Mouse (Mus musculus): ENCODE results near the gene Emx1. TPM values are rescaled to one million over a fixed set of nuclear protein-coding genes. Genes with fewer than 3 reads are reported as not detected.

The Emx1 gene
- polyA plus RNA-seq, 1 experiment from 2014 or later = not detected

DNA sequence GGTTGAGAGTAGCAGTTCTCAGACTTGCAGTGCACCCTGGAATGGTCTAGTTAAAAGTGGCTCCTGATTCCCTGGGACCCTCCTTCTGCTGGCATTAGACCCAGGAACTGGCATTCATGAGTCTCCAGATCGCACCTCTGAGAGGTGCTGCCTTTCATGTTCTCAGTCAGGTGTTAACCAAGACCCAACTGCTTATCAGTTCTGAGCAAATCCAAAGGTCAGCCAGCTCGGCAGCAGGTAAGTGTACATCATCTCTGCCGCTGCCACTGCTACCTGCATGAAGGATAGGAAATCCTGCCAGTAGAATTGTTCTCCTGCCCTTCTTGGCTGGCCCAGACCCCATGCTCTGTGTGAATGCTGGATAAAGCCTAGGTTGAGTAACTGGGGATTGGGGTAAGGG is 43.5 kb downstream of the Emx1 start:
- no peak for DNase-seq (ENCODE audit: low spot score)
- no peak for ATAC-seq (ENCODE audit: low FRiP score)
- Histone ChIP-seq H3K36me3 (ENCODE audit: control insufficient read depth, insufficient read depth, low read length) (no peaks in the 10 kb centered on the region), H3K27me3 (ENCODE audit: control insufficient read depth, insufficient read depth, low read length) (no peaks in the 10 kb centered on the region), H3K4me2 (replicated peaks; ENCODE audit: low read depth, low read length) (no peak overlapping the region), H3K27ac (ENCODE audit: low read depth, low read length) (no peak overlapping the region), H3K4me1 (replicated peaks; ENCODE audit: control insufficient read depth, insufficient read depth, low read length) (0 out of 2 replicates have a peak, but pooled peaks cover 5% of the 10 kb centered on the region), H3K9ac (ENCODE audit: low read depth, low read length) (no peak overlapping the region), H3K4me3 (ENCODE audit: low read depth, low read length) (no peak overlapping the region), H3K9me3 (ENCODE audit: control insufficient read depth, low read length) (no peaks in the 10 kb centered on the region)
- 78% methylated on average over 3 of the region's 3 CpGs for WGBS

DNA sequence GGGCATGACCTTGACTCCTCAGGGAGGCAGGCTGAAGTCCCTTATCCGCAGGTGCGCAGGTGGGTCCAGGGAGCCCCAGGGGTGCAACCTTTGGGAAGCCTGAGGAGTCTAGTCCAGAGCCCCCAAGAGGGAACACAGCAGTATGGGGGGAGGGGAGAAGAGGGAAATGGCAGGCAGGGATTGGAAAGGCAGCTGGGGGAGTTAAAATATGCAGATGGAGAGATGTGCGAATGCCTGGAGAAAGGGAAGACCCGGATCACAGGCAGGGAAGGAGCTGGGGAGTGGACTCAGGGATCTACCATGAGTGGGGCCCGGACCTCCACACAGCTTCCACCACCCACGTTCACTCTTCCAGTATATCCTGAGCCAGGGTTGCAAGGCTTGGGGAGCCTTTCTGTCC is 44.2 kb downstream of the Emx1 start:
- Histone ChIP-seq H3K9ac (ENCODE audit: low read depth, low read length) (no peak overlapping the region), H3K4me3 (ENCODE audit: low read depth, low read length) (no peak overlapping the region), H3K9me3 (ENCODE audit: control insufficient read depth, low read length) (no peaks in the 10 kb centered on the region), H3K4me1 (replicated peaks; ENCODE audit: control insufficient read depth, insufficient read depth, low read length) (0 out of 2 replicates have a peak, but pooled peaks cover 5% of the 10 kb centered on the region), H3K27ac (ENCODE audit: low read depth, low read length) (no peak overlapping the region), H3K36me3 (ENCODE audit: control insufficient read depth, insufficient read depth, low read length) (no peaks in the 10 kb centered on the region), H3K4me2 (replicated peaks; ENCODE audit: low read depth, low read length) (no peak overlapping the region), H3K27me3 (ENCODE audit: control insufficient read depth, insufficient read depth, low read length) (no peaks in the 10 kb centered on the region)
- peak; percentile 30 for DNase-seq (ENCODE audit: low spot score)
- 0 out of 2 replicates have a peak, but pooled peaks have one; percentile 23 for ATAC-seq (ENCODE audit: low FRiP score)
- WGBS = 28% methylated on average over 6 of the region's 6 CpGs

DNA sequence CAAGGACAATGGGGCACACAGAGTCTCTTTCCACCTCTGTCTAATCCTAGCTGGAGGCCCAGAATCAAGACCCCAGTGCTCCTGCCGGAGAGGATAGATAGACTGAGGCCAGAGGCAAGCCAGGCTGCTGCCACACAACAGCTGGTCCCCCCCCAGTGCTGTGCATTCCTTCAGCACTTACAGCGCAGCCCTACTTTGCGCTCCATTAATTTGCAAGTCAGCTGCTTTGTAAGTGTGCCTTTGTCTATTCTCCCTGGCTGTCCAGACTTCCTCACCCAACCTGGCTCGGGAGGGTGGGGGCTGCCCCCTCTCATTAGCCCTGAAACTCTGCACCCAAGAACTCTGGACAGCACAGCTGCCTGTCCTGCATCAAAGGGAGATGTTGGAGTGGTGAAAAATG is 44.8 kb downstream of the Emx1 start:
- Histone ChIP-seq H3K9me3 (ENCODE audit: control insufficient read depth, low read length) (no peaks in the 10 kb centered on the region), H3K9ac (ENCODE audit: low read depth, low read length) (no peak overlapping the region), H3K4me3 (ENCODE audit: low read depth, low read length) (no peak overlapping the region), H3K4me1 (replicated peaks; ENCODE audit: control insufficient read depth, insufficient read depth, low read length) (0 out of 2 replicates have a peak, but pooled peaks cover 5% of the 10 kb centered on the region), H3K36me3 (ENCODE audit: control insufficient read depth, insufficient read depth, low read length) (no peaks in the 10 kb centered on the region), H3K4me2 (replicated peaks; ENCODE audit: low read depth, low read length) (no peak overlapping the region), H3K27me3 (ENCODE audit: control insufficient read depth, insufficient read depth, low read length) (no peaks in the 10 kb centered on the region), H3K27ac (ENCODE audit: low read depth, low read length) (no peak overlapping the region)
- no peak for ATAC-seq (ENCODE audit: low FRiP score)
- no peak for DNase-seq (ENCODE audit: low spot score)
- 12% methylated on average over 4 of the region's 4 CpGs for WGBS

DNA sequence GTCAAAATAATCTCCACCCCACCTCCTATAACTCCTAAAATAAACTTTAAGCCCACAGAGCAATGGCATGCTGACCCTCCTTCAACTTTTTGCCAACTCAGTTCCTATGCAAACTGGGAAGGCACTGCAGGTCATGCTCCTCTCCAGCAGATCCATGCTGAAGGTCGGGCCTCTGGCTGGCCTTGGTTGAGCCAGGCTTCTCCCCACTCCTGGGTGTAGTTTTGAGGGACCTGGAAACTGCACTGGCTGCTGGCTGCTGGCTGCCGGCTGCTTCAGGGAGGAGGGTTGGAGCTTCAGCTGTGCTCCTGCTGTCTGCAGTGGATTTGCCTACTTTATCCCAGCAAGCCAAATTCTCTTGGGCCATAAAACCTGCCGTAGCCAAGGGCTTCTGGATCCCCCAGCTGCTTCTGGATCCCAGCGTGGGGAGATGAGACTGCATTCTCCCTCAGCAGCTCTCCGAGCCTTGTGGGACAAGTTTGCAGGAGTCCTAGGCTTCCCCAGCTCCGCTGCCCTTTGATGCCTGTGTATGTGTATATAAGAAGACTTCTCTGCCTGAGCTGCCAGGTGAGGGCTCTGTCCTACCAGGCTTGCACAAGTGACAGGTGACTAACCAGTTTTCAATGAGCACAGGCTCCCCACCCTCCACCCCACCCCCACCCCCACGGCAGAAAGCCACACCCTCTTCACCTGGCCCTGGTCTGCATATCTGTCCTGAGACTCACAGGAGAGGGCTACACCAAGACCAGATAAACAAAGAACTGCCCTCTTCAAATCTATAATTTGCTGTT is 45.8 kb downstream of the Emx1 start:
- no peak overlapping the region for H3K4me3 ChIP-seq (ENCODE audit: low read depth, low read length)
- WGBS = 45% methylated on average over 7 of the region's 7 CpGs
- DNase-seq (ENCODE audit: low spot score) (no peak), ATAC-seq (ENCODE audit: low FRiP score) (no peak)
- no peak overlapping the region for H3K27ac ChIP-seq (ENCODE audit: low read depth, low read length)
- no peak overlapping the region for H3K4me2 ChIP-seq (replicated peaks; ENCODE audit: low read depth, low read length)
- 0 out of 2 replicates have a peak, but pooled peaks cover 5% of the 10 kb centered on the region for H3K4me1 ChIP-seq (replicated peaks; ENCODE audit: control insufficient read depth, insufficient read depth, low read length)
- no peaks in the 10 kb centered on the region for H3K36me3 ChIP-seq (ENCODE audit: control insufficient read depth, insufficient read depth, low read length)
- H3K9me3 ChIP-seq (ENCODE audit: control insufficient read depth, low read length) = no peaks in the 10 kb centered on the region
- H3K9ac ChIP-seq (ENCODE audit: low read depth, low read length) = no peak overlapping the region
- H3K27me3 ChIP-seq (ENCODE audit: control insufficient read depth, insufficient read depth, low read length) = no peaks in the 10 kb centered on the region

DNA sequence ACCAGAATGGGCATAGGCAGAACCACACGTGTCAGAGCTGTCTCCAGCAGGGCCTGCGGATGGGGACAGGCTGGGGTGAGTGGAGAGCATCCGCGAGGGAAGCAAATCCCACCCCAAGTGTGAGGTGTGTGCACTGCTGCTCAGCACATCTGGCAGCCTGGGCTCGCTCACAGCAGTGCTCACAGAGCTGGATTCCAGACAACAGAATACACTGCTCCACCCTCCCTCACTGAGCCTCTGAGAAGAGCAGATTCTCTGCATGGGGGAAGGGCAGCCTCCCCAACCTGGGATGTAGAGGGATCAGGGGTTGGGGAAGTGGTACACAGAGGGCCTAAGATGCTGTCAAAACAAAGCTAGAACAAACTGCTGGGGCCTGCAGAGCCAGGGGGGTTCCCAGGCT is 47.6 kb downstream of the Emx1 start:
- 0 out of 2 replicates have a peak, but pooled peaks cover 5% of the 10 kb centered on the region for H3K4me1 ChIP-seq (replicated peaks; ENCODE audit: control insufficient read depth, insufficient read depth, low read length)
- H3K4me3 ChIP-seq (ENCODE audit: low read depth, low read length) = no peak overlapping the region
- no peak overlapping the region for H3K27ac ChIP-seq (ENCODE audit: low read depth, low read length)
- DNase-seq (ENCODE audit: low spot score) (no peak), ATAC-seq (ENCODE audit: low FRiP score) (no peak)
- H3K27me3 ChIP-seq (ENCODE audit: control insufficient read depth, insufficient read depth, low read length) = no peaks in the 10 kb centered on the region
- no peak overlapping the region for H3K9ac ChIP-seq (ENCODE audit: low read depth, low read length)
- H3K36me3 ChIP-seq (ENCODE audit: control insufficient read depth, insufficient read depth, low read length) = no peaks in the 10 kb centered on the region
- WGBS = 34% methylated on average over 5 of the region's 5 CpGs
- H3K9me3 ChIP-seq (ENCODE audit: control insufficient read depth, low read length) = no peaks in the 10 kb centered on the region
- H3K4me2 ChIP-seq (replicated peaks; ENCODE audit: low read depth, low read length) = no peak overlapping the region

DNA sequence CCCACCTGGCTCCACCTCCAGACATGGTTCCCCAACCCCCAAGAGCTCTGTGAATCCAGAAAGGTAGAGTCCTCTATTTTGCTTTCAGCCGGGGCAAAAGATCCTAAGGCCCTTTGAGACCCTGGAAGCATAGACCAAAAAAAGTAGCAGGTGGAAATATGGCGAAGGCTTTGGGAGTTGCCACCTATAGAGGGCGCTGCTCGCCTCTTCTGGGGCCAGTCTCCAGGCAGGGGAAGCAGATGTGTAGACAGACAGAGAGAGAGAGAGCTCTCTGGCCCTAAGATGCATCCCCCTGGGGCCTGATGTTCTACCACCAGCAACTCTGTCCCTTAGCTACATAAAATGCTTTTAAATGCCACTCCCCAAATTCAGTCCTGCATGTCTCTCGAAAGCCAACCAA is 49.8 kb downstream of the Emx1 start:
- DNase-seq (ENCODE audit: low spot score) = peak; percentile 48

DNA sequence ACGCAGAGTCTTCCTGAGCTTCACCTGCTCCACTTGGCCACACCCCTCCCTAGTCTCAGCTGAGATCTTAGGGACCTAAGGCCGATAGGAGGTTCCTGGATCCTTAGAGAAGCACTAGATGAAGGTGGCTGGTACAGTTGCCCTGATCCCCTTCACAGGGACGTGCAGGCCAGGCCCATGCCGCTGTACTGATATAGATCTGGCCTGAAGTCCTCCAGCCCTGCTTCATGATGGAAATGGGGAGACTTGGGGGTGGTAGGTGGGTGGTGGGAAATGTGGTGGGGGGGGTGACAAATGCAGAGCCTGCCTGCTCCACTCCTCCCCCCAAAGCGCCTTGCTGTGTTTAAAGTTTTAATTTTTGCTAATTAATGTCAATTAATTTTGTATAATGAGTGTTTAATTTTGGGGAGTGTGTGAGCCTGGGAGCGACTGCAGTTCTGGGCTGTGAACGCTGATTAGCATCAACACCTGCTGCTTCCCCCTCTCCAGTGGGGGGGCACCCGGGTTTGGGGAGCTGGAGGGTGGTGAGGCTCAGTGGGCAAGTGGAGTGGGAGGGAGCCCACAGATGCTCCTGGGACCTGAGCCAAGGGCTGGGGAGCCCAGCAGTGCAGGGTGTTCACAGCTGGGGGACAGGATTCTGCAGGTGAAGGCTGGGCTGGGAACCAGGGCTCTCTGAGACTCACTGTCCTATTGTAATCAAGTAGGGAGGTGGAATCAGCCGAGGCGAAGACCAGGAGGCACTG is 50.5 kb downstream of the Emx1 start:
- no peak overlapping the region for H3K4me2 ChIP-seq (replicated peaks; ENCODE audit: low read depth, low read length)
- no peak overlapping the region for H3K9ac ChIP-seq (ENCODE audit: low read depth, low read length)
- H3K4me1 ChIP-seq (replicated peaks; ENCODE audit: control insufficient read depth, insufficient read depth, low read length) = no peaks in the 10 kb centered on the region
- whole genome bisulfite sequencing = 60% methylated on average over 10 of the region's 10 CpGs
- no peaks in the 10 kb centered on the region for H3K9me3 ChIP-seq (ENCODE audit: control insufficient read depth, low read length)
- ATAC-seq (ENCODE audit: low FRiP score) = no peak
- no peak for DNase-seq (ENCODE audit: low spot score)
- H3K27ac ChIP-seq (ENCODE audit: low read depth, low read length) = no peak overlapping the region
- H3K4me3 ChIP-seq (ENCODE audit: low read depth, low read length) = no peak overlapping the region
- H3K27me3 ChIP-seq (ENCODE audit: control insufficient read depth, insufficient read depth, low read length) = no peaks in the 10 kb centered on the region
- no peaks in the 10 kb centered on the region for H3K36me3 ChIP-seq (ENCODE audit: control insufficient read depth, insufficient read depth, low read length)

More for the DNA sequence above, 49.8 kb downstream of the Emx1 start:
- no peak overlapping the region for H3K9ac ChIP-seq (ENCODE audit: low read depth, low read length)
- 0 out of 2 replicates have a peak, but pooled peaks cover 2% of the 10 kb centered on the region for H3K4me1 ChIP-seq (replicated peaks; ENCODE audit: control insufficient read depth, insufficient read depth, low read length)
- no peak for ATAC-seq (ENCODE audit: low FRiP score)
- no peak overlapping the region for H3K4me2 ChIP-seq (replicated peaks; ENCODE audit: low read depth, low read length)
- no peaks in the 10 kb centered on the region for H3K9me3 ChIP-seq (ENCODE audit: control insufficient read depth, low read length)
- no peaks in the 10 kb centered on the region for H3K27me3 ChIP-seq (ENCODE audit: control insufficient read depth, insufficient read depth, low read length)
- no peak overlapping the region for H3K27ac ChIP-seq (ENCODE audit: low read depth, low read length)
- H3K36me3 ChIP-seq (ENCODE audit: control insufficient read depth, insufficient read depth, low read length) = no peaks in the 10 kb centered on the region
- no peak overlapping the region for H3K4me3 ChIP-seq (ENCODE audit: low read depth, low read length)
- 43% methylated on average over 5 of the region's 5 CpGs for WGBS

DNA sequence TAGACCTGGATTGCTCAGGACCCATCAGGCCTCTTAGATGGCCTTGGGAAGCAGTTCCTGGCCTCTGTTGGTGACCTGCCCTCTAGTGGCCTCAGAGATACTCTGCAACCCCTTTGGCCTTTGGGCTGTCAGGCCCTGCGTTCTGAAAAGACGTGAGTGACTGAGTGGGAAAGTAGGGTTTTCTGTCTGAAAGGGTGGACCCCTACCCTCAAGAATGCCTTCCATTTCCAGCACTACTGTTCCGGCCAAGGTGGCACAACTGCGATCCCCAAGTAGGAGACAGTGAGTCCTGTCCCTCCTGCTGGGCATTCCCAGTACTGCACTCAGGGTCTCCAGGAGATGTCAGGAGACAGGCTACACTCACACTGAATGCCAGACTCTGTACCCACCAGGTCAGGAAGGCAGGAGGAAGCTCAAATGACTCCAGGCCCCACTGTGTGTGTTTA is 51.8 kb downstream of the Emx1 start:
- no peaks in the 10 kb centered on the region for H3K4me1 ChIP-seq (replicated peaks; ENCODE audit: control insufficient read depth, insufficient read depth, low read length)
- no peak overlapping the region for H3K9ac ChIP-seq (ENCODE audit: low read depth, low read length)
- H3K27ac ChIP-seq (ENCODE audit: low read depth, low read length) = no peak overlapping the region
- H3K27me3 ChIP-seq (ENCODE audit: control insufficient read depth, insufficient read depth, low read length) = no peaks in the 10 kb centered on the region
- DNase-seq (ENCODE audit: low spot score) (peak; percentile 86), ATAC-seq (ENCODE audit: low FRiP score) (peak; percentile 47)
- no peaks in the 10 kb centered on the region for H3K9me3 ChIP-seq (ENCODE audit: control insufficient read depth, low read length)
- H3K36me3 ChIP-seq (ENCODE audit: control insufficient read depth, insufficient read depth, low read length) = no peaks in the 10 kb centered on the region
- H3K4me2 ChIP-seq (replicated peaks; ENCODE audit: low read depth, low read length) = no peak overlapping the region
- H3K4me3 ChIP-seq (ENCODE audit: low read depth, low read length) = no peak overlapping the region
- 16% methylated on average over 4 of the region's 4 CpGs for WGBS

Measured in hindbrain, embryonic 11.5 days (tissue).